Mouse (Mus musculus) myocyte (in vitro differentiated cells): ENCODE data around the gene Grin2c. TPM values are rescaled to one million over a fixed set of nuclear protein-coding genes. Genes with fewer than 3 reads are reported as not detected.
A peak's percentile ranks its signal among the peaks of the same experiment; 100 is the strongest.

Source experiments
- H3K27me3 ChIP-seq: one replicate; pipeline ENCODE4 v1.6.1; 2011; ENCODE audit not compliant: control insufficient read depth, insufficient read depth, insufficient read length
- H3K36me3 ChIP-seq: one replicate; pipeline ENCODE4 v1.6.1; 2011; ENCODE audit not compliant: control insufficient read depth, insufficient read depth
- H3K4me2 ChIP-seq: one replicate; pipeline ENCODE4 v1.6.1; 2011; ENCODE audit warnings: low read depth, control low read depth
- H3K4me3 ChIP-seq: one replicate; pipeline ENCODE4 v1.5.1; 2011; ENCODE audit warnings: mild to moderate bottlenecking, control low read depth, moderate library complexity
- H3K79me2 ChIP-seq: one replicate; pipeline ENCODE4 v1.6.1; 2011; ENCODE audit not compliant: control insufficient read depth, insufficient read depth
- H3ac ChIP-seq: one replicate; pipeline ENCODE4 v1.6.1; 2011; ENCODE audit not compliant: control insufficient read depth, insufficient read length
- CEBPB ChIP-seq: IDR thresholded peaks from 2 replicates; pipeline ENCODE4 v1.6.1; 2011; ENCODE audit warnings: mild to moderate bottlenecking, moderate library complexity; ENCODE audit not compliant: poor library complexity, insufficient read depth, severe bottlenecking
- E2F4 ChIP-seq: IDR thresholded peaks from one replicate; pipeline ENCODE4 v1.6.1; 2011; ENCODE audit warnings: mild to moderate bottlenecking, control low read depth, moderate library complexity; ENCODE audit not compliant: insufficient read depth
- MAX ChIP-seq: IDR thresholded peaks from one replicate; pipeline ENCODE4 v1.6.1; 2011; ENCODE audit warnings: low read depth, mild to moderate bottlenecking, control low read depth
- MYOD1 ChIP-seq, 3 experiments: IDR thresholded peaks; one replicate each; pipeline ENCODE4 v1.6.1; 2011; ENCODE audit warnings: control low read depth in 2 of 3, low read depth in 2 of 3, mild to moderate bottlenecking in 2 of 3, moderate library complexity in 1 of 3; ENCODE audit not compliant: insufficient read length in 2 of 3, control insufficient read depth in 1 of 3
- MYOG ChIP-seq, 3 experiments: IDR thresholded peaks; one replicate each; pipeline ENCODE4 v1.6.1; 2011; ENCODE audit warnings: control low read depth in 2 of 3, low read depth in 2 of 3, mild to moderate bottlenecking in 2 of 3; ENCODE audit not compliant: insufficient read length in 2 of 3, control insufficient read depth in 1 of 3, insufficient read depth in 1 of 3
- POLR2A ChIP-seq: IDR thresholded peaks from one replicate; pipeline ENCODE4 v1.6.1; 2011; ENCODE audit warnings: low read depth, mild to moderate bottlenecking, control low read depth, moderate library complexity; ENCODE audit not compliant: insufficient read length
- POLR2AphosphoS2 ChIP-seq: IDR thresholded peaks from one replicate; pipeline ENCODE4 v1.6.1; 2011; ENCODE audit warnings: low read depth, control low read depth; ENCODE audit not compliant: insufficient read length
- REST ChIP-seq: IDR thresholded peaks from one replicate; pipeline ENCODE4 v1.6.1; 2011; ENCODE audit warnings: mild to moderate bottlenecking, control low read depth, moderate library complexity; ENCODE audit not compliant: insufficient read depth, insufficient read length
- SRF ChIP-seq: IDR thresholded peaks from one replicate; pipeline ENCODE4 v1.6.1; 2011; ENCODE audit warnings: low read depth; ENCODE audit not compliant: control insufficient read depth, insufficient read length
- TCF12 ChIP-seq: IDR thresholded peaks from one replicate; pipeline ENCODE4 v1.6.1; 2011; ENCODE audit warnings: mild to moderate bottlenecking, control low read depth; ENCODE audit not compliant: poor library complexity, insufficient read depth, severe bottlenecking
- TCF3 ChIP-seq: IDR thresholded peaks from one replicate; pipeline ENCODE4 v1.6.1; 2011; ENCODE audit warnings: low read depth, control low read depth; ENCODE audit not compliant: insufficient read length
- USF1 ChIP-seq: IDR thresholded peaks from one replicate; pipeline ENCODE4 v1.6.1; 2011; ENCODE audit warnings: low read depth, mild to moderate bottlenecking, control low read depth, moderate library complexity
- polyA plus RNA-seq: library from polyadenylated mRNA; unstranded; fragments of >200 nt; fragmentation: generic; extraction: Trizol; gene quantifications from one replicate; pipeline ENCODE4 v1.2.1, GENCODE M21; 2012; ENCODE audit warnings: missing spikeins

Grin2c gene
- polyA plus RNA-seq, 1 experiment: not detected

- TF ChIP-seq E2F4 (no peak), USF1 (peak; percentile 11), TCF3 (no peak), MYOG (IDR thresholded peaks at IDR 0.05; ENCODE audit: control insufficient read depth in 1 of 3, insufficient read depth in 1 of 3, insufficient read length in 2 of 3, low read depth in 2 of 3) (no peak), SRF (no peak)
- Histone ChIP-seq H3K27me3 (no peaks in the 10 kb centered on the region), H3K4me3 (no peak overlapping the region), H3ac (no peak overlapping the region), H3K36me3 (no peaks in the 10 kb centered on the region), H3K4me2 (no peak overlapping the region), H3K79me2 (no peaks in the 10 kb centered on the region)
These were observed 34.3 kb upstream of the Grin2c start for GRCm38 (mm10) chr11:115301351-115301750.

- Histone ChIP-seq H3K27me3 (no peaks in the 10 kb centered on the region), H3K4me2 (no peak overlapping the region), H3K79me2 (no peaks in the 10 kb centered on the region), H3K4me3 (no peak overlapping the region), H3K36me3 (no peaks in the 10 kb centered on the region), H3ac (no peak overlapping the region)
- TF ChIP-seq TCF3 (no peak), USF1 (no peak), POLR2A (no peak), E2F4 (no peak), SRF (no peak), REST (no peak), MYOD1 (IDR thresholded peaks at IDR 0.05; ENCODE audit: control insufficient read depth in 1 of 3, insufficient read length in 2 of 3, low read depth in 2 of 3) (no peak), CEBPB (no peak), TCF12 (no peak), MYOG (IDR thresholded peaks at IDR 0.05; ENCODE audit: control insufficient read depth in 1 of 3, insufficient read depth in 1 of 3, insufficient read length in 2 of 3, low read depth in 2 of 3) (no peak), MAX (no peak), POLR2AphosphoS2 (no peak)
These were observed 33.7 kb upstream of the Grin2c start for GRCm38 (mm10) chr11:115300745-115301144.

GRCm38 (mm10) chr11:115298160-115298559 is 31.1 kb upstream of the Grin2c start:
- TF ChIP-seq TCF12 (no peak), SRF (no peak), E2F4 (no peak), USF1 (no peak), POLR2A (no peak), POLR2AphosphoS2 (no peak), CEBPB (no peak), REST (no peak), MYOG (IDR thresholded peaks at IDR 0.05; ENCODE audit: control insufficient read depth in 1 of 3, insufficient read depth in 1 of 3, insufficient read length in 2 of 3, low read depth in 2 of 3) (no peak), TCF3 (no peak), MAX (no peak), MYOD1 (IDR thresholded peaks at IDR 0.05; ENCODE audit: control insufficient read depth in 1 of 3, insufficient read length in 2 of 3, low read depth in 2 of 3) (no peak)
- H3ac ChIP-seq: no peak overlapping the region
- no peaks in the 10 kb centered on the region for H3K27me3 ChIP-seq
- no peak overlapping the region for H3K4me2 ChIP-seq
- H3K36me3 ChIP-seq: no peaks in the 10 kb centered on the region
- H3K79me2 ChIP-seq: no peaks in the 10 kb centered on the region
- no peak overlapping the region for H3K4me3 ChIP-seq

- Histone ChIP-seq H3ac (no peak within 1 kb of the TSS), H3K79me2 (no peaks in the 10 kb centered on the region), H3K4me2 (no peak within 1 kb of the TSS), H3K4me3 (no peak within 1 kb of the TSS), H3K27me3 (no peaks in the 10 kb centered on the region), H3K36me3 (no peaks in the 10 kb centered on the region)
- no peak for TF ChIP-seq REST
- TF ChIP-seq MAX: no peak
- no peak for TF ChIP-seq TCF12
- no peak for TF ChIP-seq MYOD1 (IDR thresholded peaks at IDR 0.05; ENCODE audit: control insufficient read depth in 1 of 3, insufficient read length in 2 of 3, low read depth in 2 of 3)
- TF ChIP-seq E2F4: no peak
- no peak for TF ChIP-seq CEBPB
- no peak for TF ChIP-seq POLR2A
- TF ChIP-seq USF1: no peak
- no peak for TF ChIP-seq SRF
- TF ChIP-seq TCF3: no peak
- no peak for TF ChIP-seq POLR2AphosphoS2
- TF ChIP-seq MYOG (IDR thresholded peaks at IDR 0.05; ENCODE audit: control insufficient read depth in 1 of 3, insufficient read depth in 1 of 3, insufficient read length in 2 of 3, low read depth in 2 of 3): no peak
These were observed 30.3 kb upstream of the Grin2c start, which contains the start of gene Fads6 for GRCm38 (mm10) chr11:115297214-115297826. Gene Fads6 (minus strand): TSS chr11:115297663.
